Mouse (Mus musculus) left cerebral cortex, postnatal 36 days (tissue): ENCODE data around the gene Bcl9l. TPM values are rescaled to one million over a fixed set of nuclear protein-coding genes. Genes with fewer than 3 reads are reported as not detected.
A peak's percentile ranks its signal among the peaks of the same experiment; 100 is the strongest.

Experiments used
- DNase-seq, 2 experiments: peaks; one replicate each; pipeline ENCODE4 v3.0.0; 2021 to 2022; ENCODE audit warnings: low spot score in 2 of 2, mixed read lengths in 1 of 2
- intact Hi-C: fragments of 180-260 bp; cut with DNase I; formaldehyde crosslinking; loops from one replicate; pipeline ENCODE4 v1.15.1; 2025
- total RNA-seq, 2 experiments: library from RNA; stranded (reverse); gene quantifications; 2 replicates each; pipeline ENCODE4 v1.2.3; 2021

Gene Bcl9l
- total RNA-seq, 2 experiments from 2014 or later, result 58.1 to 70.0 TPM

DNA sequence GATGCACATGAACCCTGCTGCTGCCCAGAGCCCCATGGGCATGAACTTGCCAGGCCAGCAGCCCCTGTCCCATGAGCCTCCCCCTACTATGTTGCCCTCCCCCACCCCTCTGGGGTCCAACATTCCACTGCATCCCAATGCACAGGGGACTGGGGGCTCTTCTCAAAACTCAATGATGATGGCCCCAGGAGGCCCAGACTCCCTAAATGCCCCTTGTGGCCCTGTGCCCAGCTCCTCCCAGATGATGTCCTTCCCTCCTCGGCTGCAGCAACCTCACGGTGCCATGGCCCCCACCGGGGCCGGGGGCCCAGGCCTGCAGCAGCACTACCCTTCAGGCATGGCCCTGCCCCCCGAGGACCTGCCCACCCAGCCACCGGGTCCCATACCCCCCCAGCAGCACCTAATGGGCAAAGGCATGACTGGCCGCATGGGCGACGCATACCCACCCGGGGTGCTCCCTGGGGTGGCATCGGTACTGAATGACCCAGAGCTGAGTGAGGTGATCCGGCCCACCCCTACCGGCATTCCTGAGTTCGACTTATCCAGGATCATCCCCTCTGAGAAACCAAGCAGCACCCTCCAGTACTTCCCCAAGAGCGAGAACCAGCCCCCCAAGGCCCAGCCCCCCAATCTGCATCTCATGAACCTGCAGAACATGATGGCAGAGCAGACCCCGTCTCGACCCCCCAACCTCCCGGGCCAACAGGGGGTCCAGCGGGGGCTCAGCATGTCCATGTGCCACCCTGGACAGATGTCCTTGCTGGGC lies 26.3 kb downstream of the Bcl9l start:
- intact Hi-C loops, result no loop called here
- no peak for DNase-seq

DNA sequence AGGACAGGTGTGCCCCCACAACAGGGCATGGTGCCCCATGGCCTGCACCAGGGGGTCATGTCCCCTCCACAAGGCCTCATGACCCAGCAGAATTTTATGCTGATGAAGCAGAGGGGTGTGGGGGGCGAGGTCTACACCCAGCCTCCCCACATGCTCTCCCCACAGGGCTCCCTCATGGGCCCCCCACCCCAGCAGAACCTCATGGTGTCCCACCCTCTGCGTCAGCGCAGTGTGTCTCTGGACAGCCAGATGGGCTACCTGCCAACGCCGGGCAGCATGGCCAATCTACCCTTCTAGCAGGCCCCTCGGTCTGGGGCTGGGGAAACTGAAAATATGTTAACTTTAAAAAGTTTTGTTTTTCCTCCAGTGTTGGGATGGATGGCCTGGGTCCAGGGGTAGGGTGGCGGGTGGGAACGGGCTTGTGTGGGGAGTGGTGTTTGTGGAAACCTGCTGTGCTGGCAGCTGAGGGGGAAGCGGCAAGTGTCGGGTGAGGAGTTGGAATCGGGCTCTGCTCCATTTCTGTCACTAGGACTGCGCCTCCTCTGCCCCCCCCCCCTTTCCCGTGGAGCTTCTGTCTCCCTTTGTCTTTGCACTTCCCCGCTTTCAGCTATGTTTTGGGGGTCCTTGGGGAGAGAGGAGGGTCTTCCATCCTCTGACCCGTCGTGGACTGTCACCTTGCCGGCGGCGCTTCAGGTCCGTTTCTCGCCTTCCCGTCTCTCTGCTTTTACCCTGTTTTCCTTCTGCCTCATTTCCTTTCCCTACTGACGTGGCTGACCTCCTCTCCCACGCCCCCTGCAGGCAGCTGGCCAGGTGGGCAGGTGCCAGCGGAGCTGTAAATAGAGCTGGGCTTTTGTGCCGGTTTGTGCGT lies 27.1 kb downstream of the Bcl9l start:
- peak; percentile 70 to 82 for DNase-seq
- intact Hi-C loops, result loop anchor here (5.0 kb wide), 1 partner anchor 93 kb away; the partner anchor contains the start of gene Ddx6

DNA sequence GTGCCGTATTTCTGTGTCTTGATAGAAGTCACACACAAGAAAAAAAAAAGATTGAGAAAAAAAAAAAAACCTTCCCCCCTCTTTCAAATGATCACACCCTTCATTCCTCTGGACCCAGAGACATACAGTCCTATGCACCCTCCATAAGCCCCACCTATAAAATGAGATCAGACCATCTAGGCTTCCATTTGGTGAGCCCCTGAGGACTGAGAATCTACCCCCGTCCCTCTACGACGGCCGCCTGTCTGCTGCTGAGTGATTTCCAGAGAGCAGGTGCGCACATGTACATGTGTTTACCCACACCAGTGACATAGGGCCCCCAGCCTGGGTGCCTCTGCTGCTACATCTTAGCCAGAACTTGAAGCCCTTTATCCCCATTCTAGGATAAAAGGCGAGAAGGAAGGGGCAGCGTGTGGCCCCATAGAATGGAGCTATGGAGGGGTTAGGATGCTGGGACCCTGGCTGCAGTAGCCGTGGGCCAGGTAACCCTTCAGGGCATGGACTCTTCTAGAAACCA lies 27.8 kb downstream of the Bcl9l start:
- intact Hi-C loops, result loop anchor here (5.0 kb wide), 1 partner anchor 92 kb away; the partner anchor contains the start of gene Ddx6
- DNase-seq, result no peak

DNA sequence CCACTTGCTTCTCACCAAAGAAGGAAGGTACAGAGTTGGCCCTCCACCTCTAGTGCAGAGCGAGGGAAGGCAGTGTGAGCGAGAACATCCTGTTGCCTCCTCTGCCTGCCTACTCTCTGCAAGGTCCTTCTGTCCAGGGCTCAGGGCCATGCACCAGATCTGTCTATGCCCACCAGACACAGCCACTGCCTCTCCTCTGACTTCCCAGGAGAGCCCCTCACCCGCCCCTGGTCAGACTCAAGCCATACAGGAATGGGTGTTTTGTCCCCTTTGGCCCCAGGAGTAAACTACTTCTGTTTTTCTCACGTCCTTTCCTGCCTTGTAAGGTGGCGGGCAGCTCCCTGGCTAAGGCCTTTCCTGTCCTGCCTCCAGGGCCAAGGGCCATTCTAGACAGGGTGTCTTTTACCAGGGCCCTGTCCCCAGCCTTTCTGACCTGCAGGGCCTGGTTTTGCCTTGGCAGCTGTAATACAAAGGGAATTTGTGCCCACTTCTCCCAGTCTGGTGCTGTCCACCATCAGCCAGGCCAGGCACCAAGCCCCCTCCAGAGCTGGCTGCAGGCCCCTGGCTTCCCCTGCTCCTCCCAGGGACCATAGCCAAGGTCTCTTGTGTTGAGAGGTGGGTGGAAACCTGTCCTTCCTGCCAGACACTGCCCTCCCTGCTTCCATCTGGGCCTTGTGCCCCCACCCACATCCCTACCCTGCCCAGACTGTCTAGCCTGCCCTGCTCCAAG lies 28.4 kb downstream of the Bcl9l start:
- no peak for DNase-seq
- intact Hi-C loops, result loop anchor here (5.0 kb wide), 1 partner anchor 91 kb away; the partner anchor contains the start of gene Ddx6

DNA sequence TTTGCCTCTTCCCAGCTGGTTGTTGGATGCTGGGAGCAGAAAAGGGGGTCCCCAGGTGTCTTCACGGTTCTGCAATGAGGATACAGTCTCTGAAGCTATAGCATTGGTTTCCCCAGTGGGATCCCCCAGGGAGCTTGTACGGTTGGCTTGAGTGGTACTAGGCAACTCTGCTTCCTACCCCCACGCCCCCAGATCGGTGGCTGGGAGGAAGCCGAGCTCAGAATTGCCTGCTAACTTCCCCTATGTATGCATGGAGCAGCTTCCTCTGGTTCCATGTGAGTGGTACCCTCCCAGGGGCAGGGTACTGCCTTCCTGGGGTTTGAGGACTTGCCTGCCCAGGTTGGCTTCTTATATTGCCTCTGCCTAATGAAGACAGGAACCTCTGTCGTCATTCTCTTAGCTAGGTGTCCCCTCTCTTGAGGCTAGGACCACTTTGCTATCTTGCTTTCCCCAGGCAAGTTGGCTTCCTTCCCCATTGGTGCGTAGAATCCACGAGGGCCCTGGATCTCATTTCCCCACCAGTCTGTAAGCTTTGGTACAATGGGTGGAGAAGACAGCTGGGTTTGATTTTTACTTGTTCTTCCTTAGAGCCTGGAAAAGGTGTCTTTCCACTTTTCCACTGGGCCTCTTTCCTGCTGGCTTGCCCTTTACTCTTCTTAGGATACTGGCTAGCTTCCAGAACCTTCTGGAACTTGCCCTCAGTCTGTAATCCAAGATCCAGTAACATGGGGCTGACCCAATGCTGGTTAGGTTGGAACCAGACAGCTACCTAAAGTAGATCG lies 29.5 kb downstream of the Bcl9l start:
- DNase-seq, result no peak
- intact Hi-C loops, result loop anchor here (5.0 kb wide), 1 partner anchor 90 kb away; the partner anchor contains the start of gene Ddx6

DNA sequence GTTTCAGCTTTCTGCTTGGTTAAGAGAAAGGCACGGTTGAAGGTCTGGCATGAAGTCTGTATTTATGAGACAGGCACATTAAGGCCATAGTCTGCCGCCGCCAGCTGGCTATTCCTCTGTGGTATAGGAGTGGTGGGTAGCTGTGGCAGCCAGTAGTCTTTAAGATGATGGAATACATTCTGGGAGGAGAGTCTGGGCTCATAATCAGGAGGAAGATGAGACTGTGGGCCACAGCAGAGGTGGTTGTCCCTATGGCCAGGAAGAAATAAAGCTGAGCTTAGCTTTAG lies 30.0 kb downstream of the Bcl9l start:
- intact Hi-C loops, result loop anchor here (5.0 kb wide), 1 partner anchor 90 kb away; the partner anchor contains the start of gene Ddx6
- no peak for DNase-seq

DNA sequence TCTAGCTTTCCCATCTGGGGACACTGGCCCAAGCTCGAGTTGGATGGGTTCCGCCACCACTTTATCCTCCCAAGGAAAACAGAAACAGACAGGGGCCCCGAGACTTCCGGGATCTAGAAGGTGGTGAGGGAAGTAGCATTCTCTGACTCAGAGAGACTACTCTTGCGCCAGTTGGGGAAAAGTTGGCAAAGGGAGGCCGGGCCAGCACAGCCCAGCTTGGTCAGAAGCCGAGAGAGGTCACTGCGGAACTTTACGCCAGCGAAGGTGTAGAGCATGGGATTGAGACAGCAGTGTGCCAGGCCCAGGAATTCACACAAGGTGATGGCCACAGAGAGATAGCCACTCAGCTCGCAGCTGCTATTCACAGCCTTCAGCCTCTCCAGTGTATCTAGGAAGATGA lies 30.5 kb downstream of the Bcl9l start:
- intact Hi-C loops, result loop anchor here (5.0 kb wide), 1 partner anchor 89 kb away; the partner anchor contains the start of gene Ddx6
- no peak for DNase-seq

DNA sequence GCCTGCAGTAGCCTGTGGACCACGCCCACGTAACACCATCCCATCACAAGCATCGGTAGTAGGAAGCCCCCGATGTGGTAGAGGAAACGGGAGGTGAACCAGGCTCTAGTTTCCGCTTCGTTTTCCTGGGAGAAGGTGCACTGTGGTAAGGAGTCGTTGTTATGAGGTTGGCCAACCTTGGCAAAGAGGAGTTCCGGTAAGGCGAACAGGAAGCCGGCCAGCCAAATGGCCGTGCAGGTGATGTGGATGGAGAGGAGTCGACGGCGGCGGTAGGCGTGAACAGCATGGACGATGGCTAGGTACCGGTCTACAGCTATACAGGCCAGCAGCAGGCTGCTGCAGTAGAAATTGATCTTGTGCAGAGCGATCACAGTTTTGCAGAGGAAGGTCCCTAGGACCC lies 31.0 kb downstream of the Bcl9l start:
- no peak for DNase-seq
- intact Hi-C loops, result loop anchor here (5.0 kb wide), 1 partner anchor 89 kb away; the partner anchor contains the start of gene Ddx6

DNA sequence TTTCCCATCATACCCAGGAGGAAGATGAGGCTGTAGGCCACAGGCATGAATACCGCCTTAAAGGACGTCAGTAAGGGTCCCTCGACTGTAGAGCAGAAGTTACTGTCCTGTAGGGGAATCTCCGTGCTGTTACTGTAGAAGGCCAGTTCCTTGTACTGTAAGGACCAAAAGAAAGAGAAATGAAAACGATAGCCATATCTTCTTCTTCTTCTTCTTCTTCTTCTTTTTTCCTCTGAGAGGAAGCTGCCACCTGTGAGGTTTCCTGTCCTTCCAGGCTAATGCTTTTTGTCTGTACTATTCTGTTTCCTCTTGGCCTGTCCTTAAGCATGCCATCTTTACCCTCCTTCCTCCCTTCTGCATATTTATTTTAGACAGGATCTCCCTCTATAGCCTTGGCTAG lies 31.5 kb downstream of the Bcl9l start:
- intact Hi-C loops, result loop anchor here (5.0 kb wide), 1 partner anchor 88 kb away; the partner anchor contains the start of gene Ddx6
- no peak for DNase-seq

DNA sequence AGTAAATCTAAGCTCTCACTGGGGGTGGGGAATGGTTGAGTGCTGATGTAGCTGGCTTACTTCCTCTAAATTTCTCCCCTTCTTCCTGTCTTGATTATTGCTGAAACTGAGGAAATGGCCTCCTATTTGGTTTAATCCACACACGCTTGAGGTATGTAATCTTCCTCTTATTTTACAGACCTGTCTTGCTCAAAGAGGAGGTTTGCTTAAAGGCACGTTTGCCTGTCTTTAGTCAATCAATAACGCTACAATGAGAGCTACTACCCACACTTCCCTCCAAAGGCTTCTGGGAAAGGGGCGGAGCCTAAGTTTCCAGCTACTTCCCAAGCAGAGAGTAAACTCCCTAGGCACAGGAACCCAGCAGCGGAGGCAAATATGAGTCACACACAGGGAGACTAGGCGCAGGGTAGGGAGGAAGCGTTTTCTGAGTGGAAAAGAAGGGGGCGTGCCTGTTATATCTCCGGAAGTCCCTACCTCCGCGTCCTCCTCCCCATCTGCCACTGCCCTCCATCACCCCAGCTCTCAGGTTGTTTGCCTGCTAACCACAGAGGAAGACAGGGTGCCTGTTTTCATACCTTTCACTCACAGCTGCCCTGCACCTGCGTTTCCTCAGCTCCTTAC lies 32.6 kb downstream of the Bcl9l start:
- intact Hi-C loops, result no loop called here
- DNase-seq, result no peak

DNA sequence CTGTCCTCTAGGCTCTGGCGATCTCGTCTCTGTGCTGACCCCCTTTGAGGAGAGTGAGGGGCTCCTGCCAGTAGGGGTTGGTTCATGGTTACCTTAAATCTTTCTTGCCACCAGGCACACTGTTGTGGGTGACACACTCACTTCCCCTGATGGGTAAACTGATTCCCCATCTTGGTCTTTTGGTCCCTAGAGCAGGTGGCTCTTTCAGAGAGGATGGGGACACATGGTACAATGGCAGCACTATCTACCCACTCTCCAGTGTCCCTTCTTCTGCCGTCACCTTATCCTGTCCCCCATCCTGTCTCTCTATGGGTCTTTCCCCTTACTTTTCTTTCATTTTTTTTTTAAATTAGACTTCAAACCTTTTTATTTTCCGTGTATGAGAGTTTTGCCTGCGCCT lies 33.3 kb downstream of the Bcl9l start:
- intact Hi-C loops, result no loop called here
- no peak for DNase-seq

DNA sequence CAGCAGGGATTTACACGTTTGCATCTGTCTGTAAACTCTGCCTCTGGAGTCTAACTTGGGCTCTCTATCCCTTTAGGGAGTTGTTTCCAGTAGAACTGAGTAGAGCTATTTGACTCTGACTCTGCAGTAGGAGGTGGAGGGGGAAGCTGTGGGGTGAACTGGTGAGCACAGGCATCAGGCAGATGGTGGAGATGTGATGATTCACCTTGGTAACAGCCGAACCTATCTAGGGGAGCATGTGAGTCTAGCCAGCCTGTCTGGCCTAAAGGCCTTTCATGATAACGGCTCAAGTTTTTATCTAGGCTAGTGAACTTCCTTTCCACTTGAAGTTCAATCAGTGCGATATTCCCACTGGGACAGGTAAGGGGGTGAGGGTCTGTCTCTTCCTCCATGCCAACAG lies 34.7 kb downstream of the Bcl9l start:
- DNase-seq, result no peak
- intact Hi-C loops, result no loop called here

DNA sequence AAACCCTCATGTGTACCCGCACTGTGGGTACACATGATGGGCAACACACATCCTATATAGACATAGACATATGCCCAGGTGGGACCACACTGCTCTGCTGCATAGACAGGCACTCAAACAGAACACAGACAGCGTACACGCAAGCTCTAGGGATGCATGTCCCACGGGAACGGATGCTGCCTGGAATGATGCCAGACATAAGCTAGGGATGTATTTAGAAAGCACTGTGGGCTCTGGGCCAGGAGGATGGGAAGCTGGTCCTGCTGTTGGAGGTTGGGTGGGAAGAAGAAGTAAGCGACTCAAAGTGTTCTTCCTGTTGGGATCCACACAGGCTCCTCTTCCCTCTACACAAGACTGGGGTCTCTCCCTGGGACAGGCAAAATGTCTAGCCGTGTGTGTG lies 35.4 kb downstream of the Bcl9l start:
- no peak for DNase-seq
- intact Hi-C loops, result no loop called here

DNA sequence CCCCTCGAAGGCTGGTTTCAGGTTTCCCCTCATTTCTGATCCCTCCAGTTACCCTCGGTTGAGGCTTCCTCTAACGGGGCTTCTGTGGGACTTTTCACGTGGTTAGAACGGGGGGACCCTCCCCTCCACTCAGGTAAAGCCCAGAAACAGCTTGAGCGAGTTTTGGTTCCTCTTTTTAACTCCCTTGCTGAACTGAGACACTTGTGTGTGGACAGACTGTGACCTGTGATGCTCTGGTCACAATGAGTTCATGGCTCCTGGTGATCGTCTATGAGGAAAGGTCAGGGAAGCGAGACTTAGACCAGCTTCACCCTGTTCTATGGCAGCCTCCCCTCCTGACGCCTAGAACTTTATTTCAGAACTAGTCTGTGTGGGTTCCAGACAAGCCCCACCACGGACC lies 39.3 kb downstream of the Bcl9l start:
- intact Hi-C loops, result no loop called here

DNA sequence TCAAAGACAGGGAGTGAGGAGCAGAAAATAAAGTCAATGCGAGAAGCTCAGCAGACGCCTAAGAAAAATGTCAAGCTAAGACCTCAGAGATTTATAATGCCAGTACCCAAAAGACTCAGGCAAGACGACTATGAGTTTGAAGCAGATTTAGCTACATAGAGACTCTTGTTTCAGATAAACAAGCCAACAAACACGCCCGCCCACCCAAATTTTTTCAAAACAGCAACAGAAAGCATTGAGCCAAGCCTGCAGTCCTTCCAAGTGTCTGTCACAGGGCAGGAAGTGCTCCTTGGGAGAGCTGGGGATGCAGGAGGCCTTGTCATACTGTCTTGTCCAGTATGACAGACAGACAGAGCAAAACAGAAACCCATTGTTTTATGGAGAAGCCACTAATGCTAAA lies 41.1 kb downstream of the Bcl9l start:
- no peak for DNase-seq
- intact Hi-C loops, result no loop called here

More for the DNA sequence above, 39.3 kb downstream of the Bcl9l start:
- DNase-seq, result no peak

DNA sequence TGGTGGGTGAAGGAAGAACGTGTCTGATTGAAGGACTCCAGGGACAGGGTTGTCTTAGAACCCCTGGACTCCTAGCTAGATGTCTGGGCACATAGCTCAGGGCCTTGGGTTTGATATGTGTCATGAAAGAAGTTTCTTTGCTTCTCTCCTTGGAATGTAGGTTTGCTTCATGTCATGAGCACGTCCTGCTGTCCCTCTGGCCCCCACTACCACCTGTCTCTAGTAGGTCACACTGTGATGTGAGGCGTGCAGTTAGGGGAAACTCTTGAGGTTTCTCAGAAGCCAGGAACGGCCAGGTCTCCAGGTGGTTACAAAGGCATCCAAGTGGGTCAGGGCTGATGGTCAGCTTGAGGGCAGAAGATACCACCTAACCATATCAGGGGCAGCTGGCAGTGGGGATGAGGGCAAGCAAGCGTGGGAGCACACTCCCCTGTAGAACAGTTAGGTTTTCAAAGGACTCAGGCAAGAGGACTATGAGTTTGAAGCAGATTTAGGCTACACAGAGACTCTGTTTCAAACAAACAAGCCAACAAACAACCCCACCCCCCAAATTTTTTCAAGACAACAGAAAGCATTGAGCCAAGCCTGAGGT lies 41.7 kb downstream of the Bcl9l start:
- DNase-seq, result no peak

DNA sequence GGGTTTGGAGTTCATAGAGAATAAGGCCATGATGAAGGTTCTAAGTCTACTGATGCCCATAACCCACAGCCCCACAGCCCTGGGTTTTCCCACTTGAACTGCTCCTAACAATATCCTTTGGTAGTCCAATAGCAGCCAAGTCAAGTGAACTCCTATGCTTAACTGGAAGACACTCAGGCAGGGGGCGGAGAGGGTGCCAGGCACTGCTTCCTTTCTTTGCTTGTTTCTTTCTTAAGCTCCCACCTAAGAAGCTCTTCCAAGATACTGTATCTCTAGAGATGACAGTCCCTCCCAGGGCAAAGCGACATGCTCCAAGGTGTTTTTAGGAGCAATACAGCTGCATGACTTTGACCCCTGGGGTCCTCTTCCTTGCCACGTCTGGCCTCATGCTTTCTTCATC lies 42.4 kb downstream of the Bcl9l start:
- intact Hi-C loops, result loop anchor here (5.0 kb wide), 2 partner anchors 37 to 57 kb away; partner anchors contain the start of gene Cxcr5
- no peak for DNase-seq

More for the DNA sequence above, 41.7 kb downstream of the Bcl9l start:
- intact Hi-C loops, result no loop called here

DNA sequence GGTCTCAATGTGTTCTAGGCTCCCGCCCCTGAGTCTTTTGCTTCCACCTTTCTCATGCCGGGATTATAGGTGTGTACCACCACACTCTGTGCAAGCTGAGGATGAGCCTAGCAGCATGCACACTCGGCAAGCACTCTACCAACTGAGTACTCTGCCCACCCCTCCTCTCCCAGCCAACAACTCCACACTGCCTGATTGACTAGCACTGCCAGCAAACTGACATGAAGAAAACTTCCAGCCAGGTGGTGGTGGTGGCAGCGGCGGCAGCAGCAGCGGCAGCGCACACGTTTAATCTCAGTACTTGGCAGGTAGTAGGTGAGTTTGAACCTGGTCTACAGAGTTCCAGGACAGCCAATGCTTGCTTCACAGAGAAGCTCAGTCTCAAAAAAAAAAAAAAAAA lies 43.0 kb downstream of the Bcl9l start:
- no peak for DNase-seq
- intact Hi-C loops, result loop anchor here (5.0 kb wide), 2 partner anchors 37 to 57 kb away; partner anchors contain the start of gene Cxcr5
